Mouse (Mus musculus) MEL (cell line): ENCODE results near the gene Krt12. TPM values are rescaled to one million over a fixed set of nuclear protein-coding genes. Genes with fewer than 3 reads are reported as not detected.

Experiments
- DNase-seq: peaks from one replicate; pipeline ENCODE4 v3.0.0; 2011; ENCODE audit warnings: low read depth, low spot score
- H3K27ac ChIP-seq: 2 replicates; pipeline ENCODE4 v1.5.1; 2012; ENCODE audit warnings: low read depth, mild to moderate bottlenecking, control low read depth, low read length, moderate library complexity; ENCODE audit not compliant: control insufficient read depth
- H3K27me3 ChIP-seq, 2 experiments: fragments of 150-350 bp in 1 of 2; sonication (generic) in 1 of 2; 2 replicates each; pipeline ENCODE4 v1.6.1; 2012; ENCODE audit warnings: low read length in 2 of 2, mild to moderate bottlenecking in 2 of 2, improper control_type of control experiment in 1 of 2, moderate library complexity in 1 of 2; ENCODE audit not compliant: insufficient read depth in 2 of 2, control insufficient read depth in 1 of 2
- H3K36me3 ChIP-seq, 2 experiments: 2 replicates each; pipeline ENCODE4 v1.6.1; 2012 to 2014; ENCODE audit warnings: low read length in 2 of 2, improper control_type of control experiment in 1 of 2, inconsistent platforms in 1 of 2, mild to moderate bottlenecking in 1 of 2; ENCODE audit not compliant: insufficient read depth in 2 of 2, control insufficient read depth in 1 of 2
- H3K4me1 ChIP-seq, 2 experiments: fragments of 150-350 bp in 1 of 2; sonication (generic) in 1 of 2; 2 replicates each; pipeline ENCODE4 v1.6.1; 2012; ENCODE audit warnings: low read length in 2 of 2, improper control_type of control experiment in 1 of 2, mild to moderate bottlenecking in 1 of 2; ENCODE audit not compliant: insufficient read depth in 2 of 2, control insufficient read depth in 1 of 2
- H3K4me3 ChIP-seq, 2 experiments: fragments of 150-350 bp in 1 of 2; sonication (generic) in 1 of 2; 2 replicates each; pipeline ENCODE4 v1.5.1; 2012; ENCODE audit warnings: low read depth in 2 of 2, low read length in 2 of 2, mild to moderate bottlenecking in 2 of 2, moderate library complexity in 2 of 2, control low read depth in 1 of 2, improper control_type of control experiment in 1 of 2; ENCODE audit not compliant: control insufficient read depth in 1 of 2, insufficient read depth in 1 of 2
- H3K79me2 ChIP-seq: 2 replicates; pipeline ENCODE4 v1.6.1; 2012; ENCODE audit warnings: mild to moderate bottlenecking, low read length, moderate library complexity; ENCODE audit not compliant: control insufficient read depth, poor library complexity, insufficient read depth
- H3K9ac ChIP-seq: 2 replicates; pipeline ENCODE4 v1.6.1; 2012; ENCODE audit warnings: low read depth, mild to moderate bottlenecking, control low read depth, low read length, moderate library complexity; ENCODE audit not compliant: control insufficient read depth, poor library complexity, severe bottlenecking
- H3K9me3 ChIP-seq: fragments of 150-350 bp; sonication (generic); replicated peaks from 2 replicates; pipeline ENCODE4 v1.6.1; 2012; ENCODE audit warnings: mild to moderate bottlenecking, low read length, improper control_type of control experiment, moderate library complexity; ENCODE audit not compliant: insufficient read depth
- CHD1 ChIP-seq: IDR thresholded peaks from 2 replicates; pipeline ENCODE4 v1.6.1; 2012; ENCODE audit warnings: low read depth, mild to moderate bottlenecking, inconsistent platforms, low read length, improper control_type of control experiment
- ELF1 ChIP-seq: IDR thresholded peaks from 2 replicates; pipeline ENCODE4 v1.6.1; 2014; ENCODE audit warnings: low read depth, mild to moderate bottlenecking, inconsistent platforms, low read length, improper control_type of control experiment, moderate library complexity
- EP300 ChIP-seq, 2 experiments: IDR thresholded peaks; 2 replicates each; pipeline ENCODE4 v1.6.1; 2011; ENCODE audit warnings: improper control_type of control experiment in 2 of 2, low read length in 2 of 2, low read depth in 1 of 2, mild to moderate bottlenecking in 1 of 2
- ETS1 ChIP-seq: IDR thresholded peaks from 2 replicates; pipeline ENCODE4 v1.6.1; 2012; ENCODE audit warnings: low read depth, mild to moderate bottlenecking, inconsistent platforms, low read length, improper control_type of control experiment, moderate library complexity
- GABPA ChIP-seq: IDR thresholded peaks from 2 replicates; pipeline ENCODE4 v1.6.1; 2012; ENCODE audit warnings: low read depth, mild to moderate bottlenecking, inconsistent platforms, low read length, improper control_type of control experiment, moderate library complexity
- HCFC1 ChIP-seq: IDR thresholded peaks from 2 replicates; pipeline ENCODE4 v1.6.1; 2012; ENCODE audit warnings: low read depth, mild to moderate bottlenecking, inconsistent platforms, low read length, improper control_type of control experiment, moderate library complexity
- KAT2A ChIP-seq: conservative IDR thresholded peaks from 2 replicates; pipeline ENCODE4 v1.6.1; 2012; ENCODE audit warnings: low read depth, low read length, improper control_type of control experiment, inconsistent platforms
- MXI1 ChIP-seq: IDR thresholded peaks from 2 replicates; pipeline ENCODE4 v1.6.1; 2011; ENCODE audit warnings: mild to moderate bottlenecking, low read depth, low read length, improper control_type of control experiment
- MYB ChIP-seq: IDR thresholded peaks from 2 replicates; pipeline ENCODE4 v1.6.1; 2011; ENCODE audit warnings: mild to moderate bottlenecking, low read depth, low read length, improper control_type of control experiment
- NELFE ChIP-seq: IDR thresholded peaks from 2 replicates; pipeline ENCODE4 v1.6.1; 2011; ENCODE audit warnings: low read depth, low read length, improper control_type of control experiment
- NRF1 ChIP-seq: IDR thresholded peaks from 2 replicates; pipeline ENCODE4 v1.6.1; 2014; ENCODE audit warnings: low read depth, mild to moderate bottlenecking, inconsistent platforms, low read length, improper control_type of control experiment, moderate library complexity; ENCODE audit not compliant: poor library complexity, insufficient read depth, severe bottlenecking
- POLR2AphosphoS2 ChIP-seq: IDR thresholded peaks from 2 replicates; pipeline ENCODE4 v1.6.1; 2011; ENCODE audit warnings: low read length, improper control_type of control experiment
- POLR2AphosphoS5 ChIP-seq: IDR thresholded peaks from 2 replicates; pipeline ENCODE4 v1.6.1; 2012; ENCODE audit warnings: low read depth, borderline replicate concordance, mild to moderate bottlenecking, inconsistent platforms, low read length, moderate library complexity, mixed read lengths
- RAD21 ChIP-seq: IDR thresholded peaks from 2 replicates; pipeline ENCODE4 v1.6.1; 2011; ENCODE audit warnings: mild to moderate bottlenecking, low read depth, low read length, improper control_type of control experiment
- SIN3A ChIP-seq: IDR thresholded peaks from 2 replicates; pipeline ENCODE4 v1.6.1; 2012; ENCODE audit warnings: low read length, improper control_type of control experiment, inconsistent platforms
- TAL1 ChIP-seq: IDR thresholded peaks from 2 replicates; pipeline ENCODE4 v1.6.1; 2012; ENCODE audit warnings: mild to moderate bottlenecking, inconsistent platforms, low read length, moderate library complexity, mixed read lengths
- TBP ChIP-seq: IDR thresholded peaks from 2 replicates; pipeline ENCODE4 v1.8.0; 2011; ENCODE audit warnings: low read depth, low read length, improper control_type of control experiment
- TCF12 ChIP-seq: IDR thresholded peaks from 2 replicates; pipeline ENCODE4 v1.6.1; 2014; ENCODE audit warnings: low read depth, mild to moderate bottlenecking, inconsistent platforms, low read length, improper control_type of control experiment, moderate library complexity
- USF1 ChIP-seq: IDR thresholded peaks from 2 replicates; pipeline ENCODE4 v1.6.1; 2014; ENCODE audit warnings: low read depth, mild to moderate bottlenecking, inconsistent platforms, low read length, improper control_type of control experiment, moderate library complexity
- USF2 ChIP-seq, 2 experiments: IDR thresholded peaks; 2 replicates each; pipeline ENCODE4 v1.6.1; 2011 to 2012; ENCODE audit warnings: improper control_type of control experiment in 2 of 2, low read length in 2 of 2, borderline replicate concordance in 1 of 2, inconsistent platforms in 1 of 2, low read depth in 1 of 2, mild to moderate bottlenecking in 1 of 2; ENCODE audit not compliant: insufficient read depth in 1 of 2
- ZC3H11A ChIP-seq: IDR thresholded peaks from 2 replicates; pipeline ENCODE4 v1.6.1; 2012; ENCODE audit warnings: low read depth, mild to moderate bottlenecking, inconsistent platforms, low read length, improper control_type of control experiment
- ZMIZ1 ChIP-seq: IDR thresholded peaks from 2 replicates; pipeline ENCODE4 v1.6.1; 2012; ENCODE audit warnings: low read depth, mild to moderate bottlenecking, inconsistent platforms, low read length, improper control_type of control experiment, moderate library complexity
- ZNF384 ChIP-seq: IDR thresholded peaks from 2 replicates; pipeline ENCODE4 v1.6.1; 2012; ENCODE audit warnings: low read depth, mild to moderate bottlenecking, inconsistent platforms, low read length, improper control_type of control experiment
- polyA plus RNA-seq, 2 experiments: library from polyadenylated mRNA; stranded (reverse) in 1 of 2; unstranded in 1 of 2; fragments of >175 nt in 1 of 2; fragments of >200 nt in 1 of 2; gene quantifications; 2 replicates each; pipeline versions ENCODE4 v1.2.1 to v1.2.4; 2012; ENCODE audit warnings: low replicate concordance in 2 of 2, low read depth in 1 of 2; ENCODE audit not compliant: insufficient read length in 2 of 2, insufficient read depth in 1 of 2, missing spikeins in 1 of 2
- total RNA-seq: library from RNA; depleted of rRNA; stranded (reverse); fragments of 300-350 nt; gene quantifications from 2 replicates; pipeline ENCODE4 v1.2.3, GENCODE M21; 2012

Krt12 gene
- total and polyA plus RNA-seq, 3 experiments: 0.10 TPM; not detected in 2

DNA sequence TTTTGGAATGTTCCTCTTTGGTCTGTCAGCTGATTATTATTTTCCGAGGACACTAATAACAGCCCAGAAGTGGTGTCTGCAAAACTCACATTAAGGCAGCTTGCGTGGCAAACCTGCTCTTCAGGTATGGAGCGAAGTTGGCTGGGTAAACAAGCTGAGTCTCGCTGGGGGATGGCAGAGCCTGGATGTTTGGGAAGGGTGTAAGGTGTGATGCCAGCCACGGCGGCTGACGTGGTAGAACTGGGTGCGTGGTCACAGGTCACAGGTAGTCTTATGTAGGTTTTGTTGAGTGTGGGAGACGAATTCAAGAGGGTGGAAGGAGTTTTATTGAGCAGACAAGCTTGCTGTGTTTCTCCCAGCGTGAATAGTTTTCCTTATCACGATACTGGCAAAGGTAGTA, 46.5 kb upstream of the Krt12 start:
- Histone ChIP-seq H3K4me3 (no peak overlapping the region), H3K9ac (no peak overlapping the region), H3K4me1 (no peaks in the 10 kb centered on the region), H3K79me2 (no peaks in the 10 kb centered on the region), H3K27ac (no peak overlapping the region), H3K27me3 (no peaks in the 10 kb centered on the region), H3K9me3 (no peaks in the 10 kb centered on the region), H3K36me3 (no peaks in the 10 kb centered on the region)
- no peak for DNase-seq
- no peak for TF ChIP-seq EP300 (IDR thresholded peaks at IDR 0.05; ENCODE audit: low read depth in 1 of 2, low read length in 2 of 2)
- TF ChIP-seq ZC3H11A: no peak
- TF ChIP-seq NRF1: no peak
- TF ChIP-seq MXI1: no peak
- no peak for TF ChIP-seq SIN3A
- no peak for TF ChIP-seq ETS1
- no peak for TF ChIP-seq KAT2A
- TF ChIP-seq POLR2AphosphoS5: no peak
- TF ChIP-seq TCF12: no peak
- TF ChIP-seq ZNF384: no peak
- TF ChIP-seq MYB: no peak
- TF ChIP-seq NELFE: no peak
- TF ChIP-seq POLR2AphosphoS2: no peak
- TF ChIP-seq TAL1: no peak
- TF ChIP-seq TBP: no peak
- no peak for TF ChIP-seq USF1
- TF ChIP-seq GABPA: no peak
- TF ChIP-seq ELF1: no peak

GRCm38 (mm10) chr11:99466316-99466715, 44.3 kb upstream of the Krt12 start:
- Histone ChIP-seq H3K36me3 (no peaks in the 10 kb centered on the region), H3K79me2 (no peaks in the 10 kb centered on the region), H3K27ac (no peak overlapping the region), H3K9ac (no peak overlapping the region), H3K4me3 (no peak overlapping the region), H3K27me3 (no peaks in the 10 kb centered on the region; a peak in 1 of 4 replicates)
- TF ChIP-seq POLR2AphosphoS5 (no peak), ZMIZ1 (no peak), RAD21 (no peak), MXI1 (no peak), TAL1 (no peak), KAT2A (no peak), HCFC1 (no peak), CHD1 (no peak), USF2 (IDR thresholded peaks at IDR 0.05; ENCODE audit: borderline replicate concordance in 1 of 2, insufficient read depth in 1 of 2, low read depth in 1 of 2, low read length in 2 of 2) (no peak)
- TF ChIP-seq, all 39 proteins: peak for 0
- H3K4me1 ChIP-seq: no peaks in the 10 kb centered on the region
- DNase-seq: no peak
- no peaks in the 10 kb centered on the region for H3K9me3 ChIP-seq
